Mouse (Mus musculus) midbrain, embryonic 10.5 days (tissue): ENCODE measurements around the gene Ccdc9b. TPM values are rescaled to one million over a fixed set of nuclear protein-coding genes. Genes with fewer than 3 reads are reported as not detected.

Experiments
- DNase-seq: peaks from one replicate; pipeline ENCODE4 v3.0.0-alpha.2; 2017; ENCODE audit warnings: low spot score
- H3K27ac ChIP-seq: fragments of 300-500 bp; sonication (generic); replicated peaks from 2 replicates; pipeline ENCODE4 v1.5.1; 2016; ENCODE audit warnings: mild to moderate bottlenecking
- H3K27me3 ChIP-seq: fragments of 300-500 bp; sonication (generic); 2 replicates; pipeline ENCODE4 v1.6.1; 2016; ENCODE audit warnings: low read depth, mild to moderate bottlenecking; ENCODE audit not compliant: poor library complexity, severe bottlenecking
- H3K36me3 ChIP-seq: fragments of 300-500 bp; sonication (generic); 2 replicates; pipeline ENCODE4 v1.6.1; 2016; ENCODE audit warnings: mild to moderate bottlenecking, moderate library complexity
- H3K4me1 ChIP-seq: fragments of 300-500 bp; sonication (generic); 2 replicates; pipeline ENCODE4 v1.6.1; 2016
- H3K4me3 ChIP-seq: fragments of 300-500 bp; sonication (generic); 2 replicates; pipeline ENCODE4 v1.5.1; 2016; ENCODE audit warnings: mild to moderate bottlenecking, moderate library complexity
- H3K9me3 ChIP-seq: fragments of 300-500 bp; sonication (generic); replicated peaks from 2 replicates; pipeline ENCODE4 v1.6.1; 2016; ENCODE audit warnings: mild to moderate bottlenecking
- WGBS: fragments of 180-500 bp; shearing (Covaris S2); methylation state at CpG from one replicate; pipeline ENCODE4 v1.1.7; 2016; 5-methylcytosine and 5-hydroxymethylcytosine counted together
- polyA plus RNA-seq: library from polyadenylated mRNA; unstranded; fragments of >200 nt; fragmentation: Nextera tagmentation; extraction: Ambion mirVana; gene quantifications from 2 replicates; pipeline ENCODE4 v1.2.1, GENCODE M21; 2016

The Ccdc9b gene
- 0.42 and 1.1 TPM in 2 replicates for polyA plus RNA-seq

DNA sequence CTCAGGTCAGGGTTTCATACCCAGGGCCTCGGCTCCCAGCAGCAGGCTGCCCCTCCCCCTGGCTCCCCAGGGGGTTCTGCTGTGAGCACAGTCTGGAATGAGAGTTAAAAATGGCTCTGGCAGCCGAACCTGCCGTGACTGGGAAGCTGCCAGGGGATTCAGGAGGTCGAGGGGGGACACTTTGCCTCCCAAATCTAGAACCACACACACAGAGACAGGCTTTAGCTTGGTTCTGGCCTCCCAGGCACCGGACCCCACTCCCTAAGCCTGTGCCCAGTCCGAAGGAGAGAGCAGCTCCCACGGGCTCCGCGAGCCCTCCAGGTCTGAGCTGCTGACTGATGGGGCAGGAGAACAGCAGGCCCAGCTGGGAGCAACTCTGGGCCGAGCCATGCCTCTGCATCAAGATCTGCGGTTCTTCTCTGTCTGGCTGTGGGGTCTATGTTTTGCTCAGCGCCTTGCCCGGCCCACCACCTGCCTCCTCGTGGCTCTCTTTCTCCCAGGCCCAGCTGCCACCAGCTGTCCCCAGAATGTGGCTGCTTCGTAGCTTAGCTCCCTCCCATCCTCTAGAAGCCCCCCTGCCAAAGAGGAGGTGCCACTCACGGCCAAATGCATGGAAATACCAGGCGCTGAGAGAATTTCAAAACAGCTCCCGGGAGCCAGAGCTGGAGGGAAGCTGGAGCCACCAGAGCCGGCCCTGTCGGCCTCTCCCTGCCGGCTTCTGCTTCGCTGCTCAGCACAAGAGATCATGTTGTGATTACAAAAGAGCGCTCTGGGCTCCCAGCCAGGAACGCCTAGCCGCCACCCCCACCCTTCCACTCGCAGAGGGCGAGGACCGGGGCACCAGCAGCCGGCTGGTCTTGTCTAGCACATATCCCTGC lies at the start of gene Ccdc9b:
Ccdc9b (minus strand) TSS at position 756 of the 878 bp plus-strand sequence.
- Histone ChIP-seq H3K36me3 (no peaks in the 10 kb centered on the region), H3K4me3 (peak within 1 kb of the TSS; percentile 44), H3K9me3 (no peaks in the 10 kb centered on the region), H3K27ac (peak within 1 kb of the TSS; percentile 83), H3K4me1 (peaks cover 40% of the 10 kb centered on the region), H3K27me3 (peaks cover 80% of the 10 kb centered on the region)
- 6% methylated on average over 29 of the region's 29 CpGs for WGBS
- DNase-seq = peak; percentile 71

DNA sequence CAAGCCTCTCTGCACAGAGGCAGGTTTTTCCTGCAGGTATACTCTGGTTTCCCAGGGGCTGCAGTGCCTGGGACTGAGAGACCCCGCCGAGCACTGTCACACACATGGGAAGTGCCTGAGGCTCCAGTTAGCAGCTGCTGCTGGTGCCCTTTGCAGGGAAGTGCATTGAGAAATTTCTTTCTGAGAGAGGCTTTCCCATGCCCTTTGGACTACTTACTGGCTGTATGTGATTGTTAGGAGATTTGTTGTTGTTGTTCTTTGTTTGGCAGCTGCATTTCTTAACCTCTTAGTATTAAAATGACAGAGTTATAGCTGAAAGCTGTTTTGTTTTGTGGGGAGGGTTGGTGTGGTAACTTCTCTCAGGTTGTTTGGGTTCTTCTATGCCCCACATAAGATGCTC lies 48.4 kb upstream of the Ccdc9b start:
- no peak for DNase-seq
- Histone ChIP-seq H3K4me3 (no peak overlapping the region), H3K27me3 (no peaks in the 10 kb centered on the region), H3K27ac (no peak overlapping the region), H3K9me3 (no peaks in the 10 kb centered on the region), H3K36me3 (peaks cover 8% of the 10 kb centered on the region), H3K4me1 (peaks cover 22% of the 10 kb centered on the region)
- 51% methylated on average over 2 of the region's 2 CpGs for WGBS

DNA sequence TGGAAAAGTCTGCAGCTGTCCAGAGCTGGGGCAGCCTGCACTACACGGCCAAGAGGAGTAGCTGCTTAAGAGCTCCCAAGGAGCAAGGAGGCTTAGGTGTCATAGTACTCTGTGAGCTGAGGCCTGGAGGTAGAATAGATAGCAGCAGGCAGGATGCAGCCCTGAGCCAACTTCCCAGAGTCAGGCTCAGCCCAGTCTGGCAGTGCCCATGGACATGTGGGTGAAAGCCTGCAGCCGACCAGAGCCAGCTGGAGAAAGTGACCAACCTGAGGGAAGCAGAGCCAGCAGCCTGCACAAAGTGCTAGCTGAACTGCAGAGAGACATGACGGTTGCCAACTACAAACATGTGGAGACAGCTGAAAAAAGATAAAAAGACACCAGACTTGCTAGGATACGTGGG lies 44.4 kb upstream of the Ccdc9b start:
- Histone ChIP-seq H3K9me3 (no peaks in the 10 kb centered on the region), H3K27ac (no peak overlapping the region), H3K4me1 (no peaks in the 10 kb centered on the region), H3K4me3 (no peak overlapping the region), H3K36me3 (no peaks in the 10 kb centered on the region), H3K27me3 (no peaks in the 10 kb centered on the region)
- 75% methylated on average over 4 of the region's 4 CpGs for WGBS
- DNase-seq = no peak

DNA sequence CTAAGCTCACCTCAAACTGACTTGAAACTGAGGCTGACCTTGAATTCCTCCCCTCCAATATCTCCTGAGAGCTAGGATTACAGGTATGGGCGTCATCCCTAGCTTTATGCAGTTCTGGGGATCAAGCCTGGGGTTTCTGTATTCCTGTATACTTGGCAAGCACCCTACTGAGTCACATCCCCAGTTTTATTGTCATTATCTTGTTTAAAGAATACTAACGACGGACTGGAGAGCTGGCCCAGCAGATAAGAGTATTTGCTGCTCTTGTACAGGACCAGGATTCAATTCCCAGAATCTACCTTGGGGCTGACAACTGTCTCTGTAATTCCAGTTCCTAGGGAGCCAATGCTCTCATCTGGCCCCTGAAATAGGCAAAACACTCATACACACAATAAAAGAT lies 43.3 kb upstream of the Ccdc9b start:
- no peak for DNase-seq
- Histone ChIP-seq H3K4me3 (no peak overlapping the region), H3K27ac (no peak overlapping the region), H3K4me1 (no peaks in the 10 kb centered on the region), H3K9me3 (no peaks in the 10 kb centered on the region), H3K27me3 (no peaks in the 10 kb centered on the region), H3K36me3 (no peaks in the 10 kb centered on the region)
- WGBS = 52% methylated on average over 3 of the region's 3 CpGs

DNA sequence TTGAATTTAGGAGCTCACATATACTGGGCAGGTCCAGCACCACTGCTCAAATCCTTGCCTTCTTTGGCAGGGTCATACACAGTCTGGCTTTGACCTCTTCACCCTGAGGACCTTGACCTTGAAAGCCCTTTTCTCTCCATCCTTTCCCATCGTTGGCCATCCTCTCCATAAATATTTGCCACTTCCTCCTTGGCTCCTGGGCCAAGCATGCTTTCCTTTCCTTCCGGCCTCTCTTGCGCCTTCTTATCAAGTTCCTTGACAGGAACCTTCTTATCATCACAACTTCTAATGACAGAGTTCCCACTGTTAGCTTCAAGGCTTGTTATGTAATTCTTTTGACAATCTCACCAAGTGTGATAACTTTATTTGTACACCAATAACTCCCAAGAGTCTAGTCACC lies 42.7 kb upstream of the Ccdc9b start:
- Histone ChIP-seq H3K27me3 (no peaks in the 10 kb centered on the region), H3K27ac (no peak overlapping the region), H3K4me3 (no peak overlapping the region), H3K36me3 (no peaks in the 10 kb centered on the region), H3K9me3 (no peaks in the 10 kb centered on the region), H3K4me1 (no peaks in the 10 kb centered on the region)
- 80% methylated on average over 3 of the region's 3 CpGs for WGBS
- no peak for DNase-seq

DNA sequence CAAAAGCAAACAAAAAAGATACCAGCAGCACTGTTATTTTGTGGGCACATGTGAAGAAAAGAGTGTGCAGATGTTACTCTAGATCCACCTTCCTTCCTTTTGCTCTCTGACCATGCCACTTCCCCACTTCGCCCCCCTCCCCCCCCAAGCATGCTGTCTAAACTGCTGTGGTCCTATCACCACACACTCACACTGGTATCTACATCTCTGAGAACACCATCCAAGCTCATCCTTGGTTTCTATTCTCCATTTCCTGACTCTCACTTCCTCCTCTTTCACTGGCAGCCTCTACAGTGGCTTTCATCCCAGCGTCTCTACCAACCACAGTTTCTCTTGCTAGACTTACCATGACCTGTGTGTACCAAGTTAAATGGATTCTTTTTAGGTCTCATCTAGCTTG lies 42.0 kb upstream of the Ccdc9b start:
- Histone ChIP-seq H3K27me3 (no peaks in the 10 kb centered on the region), H3K9me3 (no peaks in the 10 kb centered on the region), H3K4me1 (no peaks in the 10 kb centered on the region), H3K27ac (no peak overlapping the region), H3K4me3 (no peak overlapping the region), H3K36me3 (no peaks in the 10 kb centered on the region)
- no peak for DNase-seq
- WGBS = 89% methylated on average over 2 of the region's 2 CpGs

DNA sequence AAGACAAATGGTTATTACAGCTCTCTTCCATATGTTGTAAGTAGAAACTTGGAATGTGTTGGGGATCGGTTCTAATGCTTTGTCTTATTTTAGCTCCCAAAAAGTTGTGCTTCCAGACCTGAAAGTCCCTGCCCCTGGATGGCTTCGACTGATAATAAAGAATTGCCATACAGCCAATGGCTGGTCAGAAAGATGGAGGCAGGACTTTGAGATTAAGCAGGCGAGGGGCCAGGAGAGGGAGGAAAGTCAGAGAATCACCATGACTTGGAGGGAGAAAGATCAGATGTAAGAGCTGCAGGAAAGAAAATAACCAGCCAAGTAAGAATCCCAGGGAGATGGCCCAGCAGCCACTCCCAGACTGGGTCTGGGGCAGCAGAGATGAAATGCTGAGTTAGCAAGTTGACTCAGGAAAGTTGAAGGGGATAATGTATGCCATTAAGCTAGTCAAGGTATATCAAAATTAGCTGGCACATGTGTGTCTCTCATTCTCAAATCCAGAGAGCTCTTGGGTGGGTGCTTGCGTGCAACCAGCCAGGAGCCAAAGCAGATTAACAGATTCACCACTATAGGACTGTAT lies 40.2 kb upstream of the Ccdc9b start:
- H3K4me1 ChIP-seq = no peaks in the 10 kb centered on the region
- no peak overlapping the region for H3K4me3 ChIP-seq
- no peaks in the 10 kb centered on the region for H3K9me3 ChIP-seq
- H3K27ac ChIP-seq = no peak overlapping the region
- no peak for DNase-seq
- no peaks in the 10 kb centered on the region for H3K27me3 ChIP-seq
- 70% methylated on average over 4 of the region's 4 CpGs for WGBS
- no peaks in the 10 kb centered on the region for H3K36me3 ChIP-seq

DNA sequence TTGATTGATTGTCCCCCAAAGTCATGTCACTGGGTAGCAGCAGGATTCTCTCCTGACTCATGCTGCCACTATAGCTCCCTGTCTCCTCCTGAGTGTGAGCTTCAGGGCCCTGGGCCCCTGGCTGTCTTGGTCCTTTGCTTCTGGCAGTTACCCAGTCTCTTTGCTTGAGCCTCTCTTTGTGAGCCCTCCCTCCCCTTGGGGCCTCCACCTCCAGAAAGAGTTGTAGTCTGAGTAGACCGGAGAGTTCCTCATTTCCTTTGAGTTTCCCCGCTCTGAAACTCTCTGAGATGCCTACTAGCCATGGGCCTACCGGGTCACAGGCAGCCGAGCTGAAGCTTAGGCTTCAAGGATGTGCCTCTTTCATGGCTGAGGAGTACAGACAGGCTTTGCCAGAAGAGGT lies 31.2 kb upstream of the Ccdc9b start:
- H3K9me3 ChIP-seq = no peaks in the 10 kb centered on the region
- 77% methylated on average over 4 of the region's 4 CpGs for WGBS
- H3K27ac ChIP-seq = no peak overlapping the region
- H3K27me3 ChIP-seq = peaks cover 36% of the 10 kb centered on the region
- H3K4me3 ChIP-seq = no peak overlapping the region
- peaks cover 3% of the 10 kb centered on the region; the same call in 1 of the 2 replicates for H3K36me3 ChIP-seq
- peaks cover 13% of the 10 kb centered on the region for H3K4me1 ChIP-seq
- DNase-seq = no peak

DNA sequence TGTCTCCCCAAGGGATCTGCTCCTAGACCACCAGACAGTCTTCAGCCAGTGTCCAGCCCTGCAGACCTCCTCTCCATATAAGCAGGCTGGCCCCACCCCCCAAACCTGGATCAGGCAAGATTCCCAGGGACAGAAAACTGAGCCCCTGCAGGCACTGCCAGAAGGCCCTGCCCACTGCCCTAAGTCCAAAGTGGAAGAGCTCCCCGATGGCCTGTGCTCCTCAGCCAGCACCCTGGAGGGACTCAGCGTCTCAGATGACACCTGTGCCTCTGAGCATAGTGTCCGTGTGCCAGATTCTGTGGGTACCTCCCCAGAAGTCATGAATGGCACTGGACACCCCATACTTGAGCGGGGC lies 29.8 kb upstream of the Ccdc9b start:
- Histone ChIP-seq H3K27ac (no peak overlapping the region), H3K4me3 (no peak overlapping the region), H3K4me1 (peaks cover 13% of the 10 kb centered on the region), H3K27me3 (peaks cover 47% of the 10 kb centered on the region), H3K9me3 (no peaks in the 10 kb centered on the region), H3K36me3 (peaks cover 5% of the 10 kb centered on the region; the same call in 1 of the 2 replicates)
- WGBS = 83% methylated on average over 4 of the region's 4 CpGs
- no peak for DNase-seq

DNA sequence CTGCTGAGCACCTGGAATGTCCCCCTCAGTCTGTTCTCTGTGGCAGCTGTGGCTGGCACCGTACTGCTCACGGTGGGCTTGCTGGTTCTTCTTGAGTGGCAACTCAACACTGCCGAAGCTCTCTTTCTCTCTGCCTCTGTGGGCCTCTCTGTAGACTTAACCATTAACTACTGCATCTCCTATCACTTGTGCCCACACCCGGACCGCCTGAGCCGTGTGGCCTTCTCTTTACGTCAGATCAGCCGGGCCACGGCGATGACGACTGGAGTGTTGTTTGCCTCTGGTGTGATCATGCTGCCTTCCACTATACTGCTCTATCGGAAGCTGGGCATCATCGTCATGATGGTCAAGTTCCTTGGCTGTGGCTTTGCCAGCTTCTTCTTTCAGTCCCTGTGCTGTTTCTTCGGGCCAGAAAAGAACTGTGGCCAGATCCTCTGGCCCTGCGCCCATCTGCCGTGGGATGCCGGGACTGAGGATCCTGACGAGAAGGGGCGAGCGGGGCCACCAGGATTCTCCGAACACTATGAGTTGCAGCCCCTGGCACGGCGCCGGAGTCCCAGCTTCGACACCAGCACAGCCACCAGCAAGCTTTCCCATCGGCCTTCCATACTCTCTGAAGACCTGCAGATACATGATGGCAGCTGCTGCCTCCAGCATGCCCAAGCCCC lies 29.3 kb upstream of the Ccdc9b start:
- Histone ChIP-seq H3K9me3 (no peaks in the 10 kb centered on the region), H3K27me3 (peaks cover 52% of the 10 kb centered on the region), H3K27ac (no peak overlapping the region), H3K36me3 (peaks cover 6% of the 10 kb centered on the region; the same call in 1 of the 2 replicates), H3K4me3 (no peak overlapping the region), H3K4me1 (peaks cover 13% of the 10 kb centered on the region)
- 92% methylated on average over 26 of the region's 26 CpGs for WGBS
- no peak for DNase-seq

DNA sequence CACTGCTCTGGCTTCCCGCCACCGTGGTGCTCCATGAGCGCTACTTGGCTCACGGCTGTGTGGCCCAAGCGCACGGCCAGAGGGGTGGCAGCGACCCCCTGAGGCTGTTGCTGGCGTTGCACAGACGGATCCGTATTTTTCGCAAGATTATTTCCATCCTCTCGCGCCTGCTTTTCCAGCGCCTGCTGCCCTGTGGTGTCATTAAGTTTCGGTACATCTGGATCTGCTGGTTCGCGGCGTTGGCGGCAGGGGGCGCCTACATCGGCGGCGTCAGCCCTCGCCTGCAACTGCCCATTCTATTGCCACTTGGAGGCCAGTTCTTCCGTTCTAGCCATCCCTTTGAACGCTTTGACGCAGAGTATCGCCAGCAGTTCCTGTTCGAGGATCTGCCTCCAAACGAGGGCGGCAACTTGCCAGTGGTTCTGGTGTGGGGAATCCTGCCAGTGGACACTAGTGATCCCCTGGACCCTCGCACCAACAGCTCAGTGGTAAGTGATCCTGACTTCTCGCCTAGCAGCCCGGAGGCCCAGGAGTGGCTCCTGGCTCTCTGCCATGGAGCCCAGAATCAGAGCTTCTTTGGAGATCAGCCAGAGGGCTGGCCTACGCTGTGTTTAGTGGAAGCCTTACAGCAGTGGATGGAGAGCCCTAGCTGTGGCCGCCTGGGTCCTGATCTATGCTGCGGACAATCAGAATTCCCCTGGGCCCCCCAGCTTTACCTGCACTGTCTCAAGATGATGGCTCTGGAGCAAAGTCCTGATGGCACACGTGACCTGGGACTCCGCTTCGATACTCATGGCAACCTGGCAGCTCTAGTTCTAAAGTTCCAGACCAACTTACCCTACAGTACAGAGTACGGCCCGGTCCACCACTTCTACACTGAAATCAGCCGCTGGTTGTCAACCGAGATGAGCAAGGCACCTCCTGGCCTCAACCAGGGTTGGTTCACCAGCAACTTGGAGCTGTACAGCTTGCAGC lies 28.4 kb upstream of the Ccdc9b start:
- Histone ChIP-seq H3K36me3 (peaks cover 6% of the 10 kb centered on the region; the same call in 1 of the 2 replicates), H3K27ac (no peak overlapping the region), H3K27me3 (peaks cover 53% of the 10 kb centered on the region), H3K9me3 (no peaks in the 10 kb centered on the region), H3K4me1 (peaks cover 13% of the 10 kb centered on the region), H3K4me3 (peak overlapping the region; percentile 32)
- WGBS = 29% methylated on average over 44 of the region's 44 CpGs
- DNase-seq = peak; percentile 70

DNA sequence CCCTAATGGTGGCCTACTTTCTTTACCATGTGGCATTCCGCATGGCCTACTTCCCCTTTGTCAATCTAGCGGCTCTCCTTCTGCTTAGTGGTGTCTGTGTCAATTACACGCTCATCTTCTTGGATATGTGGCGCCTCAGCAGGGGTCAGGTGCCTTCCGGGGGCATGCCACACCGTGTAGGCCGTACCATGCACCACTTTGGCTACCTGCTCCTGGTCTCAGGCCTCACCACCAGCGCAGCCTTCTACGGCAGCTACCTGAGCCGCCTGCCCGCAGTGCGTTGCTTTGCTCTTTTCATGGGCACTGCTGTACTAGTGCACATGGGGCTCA lies 27.7 kb upstream of the Ccdc9b start:
- Histone ChIP-seq H3K27me3 (peaks cover 53% of the 10 kb centered on the region), H3K4me1 (peaks cover 13% of the 10 kb centered on the region), H3K4me3 (peak overlapping the region; percentile 32), H3K36me3 (peaks cover 6% of the 10 kb centered on the region; the same call in 1 of the 2 replicates), H3K27ac (no peak overlapping the region), H3K9me3 (no peaks in the 10 kb centered on the region)
- WGBS = 53% methylated on average over 12 of the region's 12 CpGs
- DNase-seq = no peak
